Mouse (Mus musculus): Measurements from ENCODE around the gene Nr2c2. TPM values are rescaled to one million over a fixed set of nuclear protein-coding genes. Genes with fewer than 3 reads are reported as not detected.

Gene Nr2c2
- total RNA-seq, 1 experiment: 20.8 TPM

GRCm38 (mm10) chr6:92063452-92063851 is 27.7 kb upstream of the Nr2c2 start:
- H3K9me3 ChIP-seq (ENCODE audit: control insufficient read depth, insufficient read depth, low read depth, low read length): no peaks in the 10 kb centered on the region
- in situ Hi-C loops (cut with MboI; ENCODE audit: low sequenced_read_pairs in 2 of 2, unreplicated experiment in 2 of 2): loop anchor here (10.0 to 25.0 kb wide), 2 partner anchors 276 to 289 kb away; no protein-coding TSS in a partner anchor
- no peak overlapping the region for H3K9ac ChIP-seq (ENCODE audit: insufficient read depth, low read depth, low read length, poor library complexity, severe bottlenecking)
- H3K36me3 ChIP-seq (ENCODE audit: control insufficient read depth, insufficient read depth, low read length, poor library complexity, severe bottlenecking): no peaks in the 10 kb centered on the region
- no peak for DNase-seq (ENCODE audit: low read depth, low spot score)
- no peak overlapping the region for H3K4me3 ChIP-seq (ENCODE audit: insufficient read depth in 1 of 2, low read depth in 1 of 2, low read length in 2 of 2, poor library complexity in 1 of 2, severe bottlenecking in 1 of 2)
- no peak overlapping the region for H3K27ac ChIP-seq (ENCODE audit: insufficient read depth, low read depth, low read length, poor library complexity, severe bottlenecking)
- TF ChIP-seq ZC3H11A (IDR thresholded peaks at IDR 0.05; ENCODE audit: borderline replicate concordance, low read depth, low read length): no peak
- no peak for TF ChIP-seq MAFK (IDR thresholded peaks at IDR 0.05; ENCODE audit: insufficient read depth, low read depth, low read length)
- no peak for TF ChIP-seq ZNF384 (IDR thresholded peaks at IDR 0.05; ENCODE audit: low read depth, low read length)
- no peak for TF ChIP-seq CHD2 (IDR thresholded peaks at IDR 0.05; ENCODE audit: low read depth, low read length)
- no peak for TF ChIP-seq HCFC1 (IDR thresholded peaks at IDR 0.05; ENCODE audit: borderline replicate concordance, insufficient read depth, low read length)
- H3K4me1 ChIP-seq (ENCODE audit: control insufficient read depth in 2 of 2, insufficient read depth in 2 of 2, low read length in 2 of 2, poor library complexity in 1 of 2): peaks cover 0 to 5% of the 10 kb centered on the region in 2 experiments; a peak in 1 of 4 replicates

DNA sequence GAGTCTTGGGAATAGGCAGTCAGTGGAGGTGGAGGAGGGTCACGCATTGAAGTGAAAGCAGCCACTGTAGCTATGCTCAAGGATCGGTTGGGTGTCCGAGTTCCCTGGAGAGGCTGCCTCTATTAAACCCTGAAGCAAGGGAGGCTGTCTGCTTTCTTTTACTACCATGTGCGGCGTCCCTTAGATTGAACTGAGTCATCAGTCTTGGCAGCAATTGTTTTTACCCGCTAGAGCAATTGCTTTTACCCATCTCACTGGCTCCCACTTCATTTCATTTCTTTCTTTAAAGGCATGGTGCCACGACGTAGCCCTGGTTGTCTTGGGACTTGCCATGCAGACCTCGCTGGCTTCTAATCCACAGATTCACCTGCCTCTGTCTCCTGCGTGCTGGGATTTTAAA is 27.1 kb upstream of the Nr2c2 start:
- Histone ChIP-seq H3K4me1 (ENCODE audit: control insufficient read depth in 2 of 2, insufficient read depth in 2 of 2, low read length in 2 of 2, poor library complexity in 1 of 2) (peaks cover 0 to 5% of the 10 kb centered on the region in 2 experiments; a peak in 1 of 4 replicates), H3K9ac (ENCODE audit: insufficient read depth, low read depth, low read length, poor library complexity, severe bottlenecking) (no peak overlapping the region), H3K4me3 (ENCODE audit: insufficient read depth in 1 of 2, low read depth in 1 of 2, low read length in 2 of 2, poor library complexity in 1 of 2, severe bottlenecking in 1 of 2) (no peak overlapping the region), H3K36me3 (ENCODE audit: control insufficient read depth, insufficient read depth, low read length, poor library complexity, severe bottlenecking) (no peaks in the 10 kb centered on the region), H3K9me3 (ENCODE audit: control insufficient read depth, insufficient read depth, low read depth, low read length) (no peaks in the 10 kb centered on the region), H3K27ac (ENCODE audit: insufficient read depth, low read depth, low read length, poor library complexity, severe bottlenecking) (no peak overlapping the region)
- DNase-seq (ENCODE audit: low read depth, low spot score): no peak
- in situ Hi-C loops (cut with MboI; ENCODE audit: low sequenced_read_pairs in 2 of 2, unreplicated experiment in 2 of 2): loop anchor here (10.0 to 25.0 kb wide), 2 partner anchors 277 to 289 kb away; no protein-coding TSS in a partner anchor
- TF ChIP-seq HCFC1 (IDR thresholded peaks at IDR 0.05; ENCODE audit: borderline replicate concordance, insufficient read depth, low read length) (no peak), ZNF384 (IDR thresholded peaks at IDR 0.05; ENCODE audit: low read depth, low read length) (no peak), ZC3H11A (IDR thresholded peaks at IDR 0.05; ENCODE audit: borderline replicate concordance, low read depth, low read length) (no peak), CHD2 (IDR thresholded peaks at IDR 0.05; ENCODE audit: low read depth, low read length) (no peak), MAFK (IDR thresholded peaks at IDR 0.05; ENCODE audit: insufficient read depth, low read depth, low read length) (no peak)

DNA sequence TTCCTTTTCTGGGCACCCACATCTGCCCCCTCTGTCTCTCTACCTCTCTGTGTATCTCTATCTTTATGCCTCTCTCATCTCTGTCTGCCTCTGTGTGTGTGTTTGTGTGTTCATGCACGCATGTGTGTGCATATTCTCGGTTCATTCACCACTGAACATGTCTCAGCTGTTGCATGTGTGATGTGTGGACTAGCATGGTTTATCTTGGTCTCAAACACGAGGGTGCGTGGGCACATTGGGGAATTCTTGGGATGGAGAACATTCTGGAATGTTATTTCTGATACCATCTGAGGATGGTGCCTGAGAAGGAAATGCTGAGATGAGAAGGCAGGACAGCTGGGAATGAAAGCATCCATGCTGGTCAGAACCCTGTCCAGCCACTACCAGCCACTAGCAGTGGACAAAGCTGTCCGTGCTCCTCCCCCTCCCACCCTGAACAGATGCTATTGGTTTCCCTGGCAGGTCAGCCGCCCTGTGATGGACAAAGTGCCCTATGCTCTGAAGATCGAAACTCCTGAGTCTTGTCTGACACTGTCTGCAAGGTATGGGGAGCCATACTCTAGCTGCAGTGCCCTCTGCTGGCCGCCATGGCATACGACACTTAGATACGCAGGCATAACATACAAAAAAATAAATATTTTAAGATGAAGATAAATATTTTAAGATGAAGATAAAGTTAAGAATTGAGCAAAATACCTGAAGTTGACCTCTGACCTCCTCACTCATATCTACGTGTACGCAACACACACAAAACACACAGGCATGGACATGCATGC is 25.3 kb upstream of the Nr2c2 start:
- Histone ChIP-seq H3K9me3 (ENCODE audit: control insufficient read depth, insufficient read depth, low read depth, low read length) (no peaks in the 10 kb centered on the region), H3K4me1 (ENCODE audit: control insufficient read depth in 2 of 2, insufficient read depth in 2 of 2, low read length in 2 of 2, poor library complexity in 1 of 2) (peaks cover 0 to 5% of the 10 kb centered on the region in 2 experiments; a peak in 1 of 4 replicates), H3K4me3 (ENCODE audit: insufficient read depth in 1 of 2, low read depth in 1 of 2, low read length in 2 of 2, poor library complexity in 1 of 2, severe bottlenecking in 1 of 2) (no peak overlapping the region), H3K9ac (ENCODE audit: insufficient read depth, low read depth, low read length, poor library complexity, severe bottlenecking) (no peak overlapping the region), H3K27ac (ENCODE audit: insufficient read depth, low read depth, low read length, poor library complexity, severe bottlenecking) (no peak overlapping the region), H3K36me3 (ENCODE audit: control insufficient read depth, insufficient read depth, low read length, poor library complexity, severe bottlenecking) (no peaks in the 10 kb centered on the region)
- DNase-seq (ENCODE audit: low read depth, low spot score): no peak
- TF ChIP-seq ZC3H11A (IDR thresholded peaks at IDR 0.05; ENCODE audit: borderline replicate concordance, low read depth, low read length): no peak
- no peak for TF ChIP-seq CHD2 (IDR thresholded peaks at IDR 0.05; ENCODE audit: low read depth, low read length)
- no peak for TF ChIP-seq HCFC1 (IDR thresholded peaks at IDR 0.05; ENCODE audit: borderline replicate concordance, insufficient read depth, low read length)
- TF ChIP-seq MAFK (IDR thresholded peaks at IDR 0.05; ENCODE audit: insufficient read depth, low read depth, low read length): no peak
- no peak for TF ChIP-seq ZNF384 (IDR thresholded peaks at IDR 0.05; ENCODE audit: low read depth, low read length)
- in situ Hi-C loops (cut with MboI; ENCODE audit: low sequenced_read_pairs in 2 of 2, unreplicated experiment in 2 of 2): loop anchor here (5.0 to 25.0 kb wide), 3 partner anchors 159 to 291 kb away; no protein-coding TSS in a partner anchor

DNA sequence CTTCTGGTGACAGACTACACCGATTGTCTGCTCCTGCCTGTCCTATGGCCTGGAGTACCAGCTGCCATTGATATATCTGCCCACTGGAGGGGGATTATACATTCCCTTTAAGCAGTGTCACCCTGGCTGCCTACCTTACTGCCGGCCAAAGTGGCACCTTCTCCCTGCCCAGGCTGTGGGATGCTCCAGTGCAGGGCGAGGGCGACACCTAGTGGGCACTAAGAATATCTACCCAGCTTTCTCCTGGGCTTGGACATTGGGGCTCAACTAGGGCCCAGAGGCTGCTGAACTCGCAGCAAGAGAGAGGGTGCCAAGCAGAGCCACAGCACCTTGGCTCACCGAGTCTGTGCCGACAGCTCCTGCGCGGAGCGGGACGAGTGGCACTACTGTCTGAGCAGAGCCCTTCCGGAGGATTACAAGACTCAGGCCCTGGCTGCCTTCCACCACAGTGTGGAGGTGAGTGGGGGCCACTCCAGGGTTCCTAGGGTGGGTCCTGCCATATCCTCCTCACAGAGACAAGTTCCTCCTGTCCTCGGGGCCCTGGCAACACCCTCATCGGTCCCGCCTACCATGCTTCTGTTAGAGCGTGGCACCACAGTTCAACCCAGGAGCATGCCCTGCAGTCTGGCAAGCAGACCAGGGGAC is 23.9 kb upstream of the Nr2c2 start:
- Histone ChIP-seq H3K27ac (ENCODE audit: insufficient read depth, low read depth, low read length, poor library complexity, severe bottlenecking) (no peak overlapping the region), H3K4me3 (ENCODE audit: insufficient read depth in 1 of 2, low read depth in 1 of 2, low read length in 2 of 2, poor library complexity in 1 of 2, severe bottlenecking in 1 of 2) (peak overlapping the region; percentile 38 to 41; a peak in 2 of 4 replicates), H3K9ac (ENCODE audit: insufficient read depth, low read depth, low read length, poor library complexity, severe bottlenecking) (peak overlapping the region; percentile 33; the same call in 1 of the 2 replicates), H3K36me3 (ENCODE audit: control insufficient read depth, insufficient read depth, low read length, poor library complexity, severe bottlenecking) (no peaks in the 10 kb centered on the region), H3K4me1 (ENCODE audit: control insufficient read depth in 2 of 2, insufficient read depth in 2 of 2, low read length in 2 of 2, poor library complexity in 1 of 2) (peaks cover 0 to 5% of the 10 kb centered on the region in 2 experiments; a peak in 1 of 4 replicates), H3K9me3 (ENCODE audit: control insufficient read depth, insufficient read depth, low read depth, low read length) (no peaks in the 10 kb centered on the region)
- DNase-seq (ENCODE audit: low read depth, low spot score): peak; percentile 62
- TF ChIP-seq ZC3H11A (IDR thresholded peaks at IDR 0.05; ENCODE audit: borderline replicate concordance, low read depth, low read length) (peak; percentile 97), HCFC1 (IDR thresholded peaks at IDR 0.05; ENCODE audit: borderline replicate concordance, insufficient read depth, low read length) (no peak)
- in situ Hi-C loops (cut with MboI; ENCODE audit: low sequenced_read_pairs in 2 of 2, unreplicated experiment in 2 of 2): loop anchor here (5.0 to 25.0 kb wide), 3 partner anchors 160 to 292 kb away; no protein-coding TSS in a partner anchor

Measured in ES-E14 (cell line).